Mouse (Mus musculus) testis, postnatal 14 days (tissue): ENCODE results near the gene Mrpl46.
A peak's percentile ranks its signal among the peaks of the same experiment; 100 is the strongest.

Experiments used
- DNase-seq: peaks from one replicate; pipeline ENCODE4 v3.0.0; 2021; ENCODE audit warnings: low spot score

Mrpl46 gene

DNA sequence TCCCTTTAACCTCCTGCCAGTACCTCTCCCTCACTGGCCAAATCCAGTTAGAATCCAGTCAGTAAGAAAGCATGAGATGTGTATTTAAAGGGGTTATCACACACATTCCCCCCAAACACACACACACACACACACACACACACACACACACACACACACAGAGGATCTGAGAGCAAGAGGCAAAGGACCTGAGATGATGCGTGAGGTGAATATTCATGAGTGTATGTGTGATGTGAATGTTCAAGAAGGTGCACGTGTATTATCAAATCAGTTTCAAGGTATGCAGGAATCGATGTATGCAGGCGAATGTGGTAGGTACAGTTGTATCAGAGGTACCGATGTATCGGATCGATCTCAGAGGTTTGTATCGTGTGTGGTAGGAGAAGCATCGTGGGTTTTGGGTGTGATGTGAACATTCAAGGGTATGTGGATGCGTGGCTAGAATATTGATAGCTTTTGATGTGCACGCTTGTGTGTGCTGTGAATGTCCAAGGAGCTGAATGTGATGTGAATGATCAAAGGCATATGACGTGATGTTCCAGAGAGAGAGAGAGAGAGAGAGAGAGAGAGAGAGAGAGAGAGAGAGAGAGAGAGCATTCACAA lies 15.3 kb downstream of the Mrpl46 start:
- DNase-seq: no peak

DNA sequence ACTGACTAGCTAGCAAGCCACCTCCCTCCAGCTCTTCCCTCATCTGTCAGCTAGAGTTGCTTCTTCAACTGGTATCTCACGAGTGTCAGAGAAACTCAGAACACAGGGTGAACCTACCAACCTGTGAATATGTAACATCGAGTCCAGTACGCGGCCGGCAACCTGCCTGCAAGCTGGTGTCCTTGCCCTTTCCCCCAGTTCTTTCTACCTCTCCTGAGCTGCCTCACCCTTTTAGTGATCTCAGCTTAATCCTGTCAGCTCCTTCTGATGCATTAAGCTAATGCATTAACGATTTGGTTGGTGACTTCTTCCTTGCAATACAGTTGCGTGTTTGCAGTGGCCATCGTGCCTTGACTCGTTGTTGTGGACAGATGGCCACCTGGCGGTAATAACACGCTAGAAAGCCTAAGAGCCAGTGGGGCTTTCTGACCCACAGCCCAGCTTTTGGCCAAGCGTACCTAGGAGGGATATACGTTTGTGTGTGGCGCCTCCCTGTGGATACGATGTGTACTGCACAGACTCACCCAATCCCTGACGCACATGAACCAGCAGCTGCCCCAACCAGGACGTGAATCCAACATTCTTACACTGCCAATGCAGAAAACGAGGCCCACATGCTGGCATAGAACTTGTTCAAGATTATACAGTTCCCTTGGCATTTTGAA lies 17.2 kb downstream of the Mrpl46 start:
- peak; percentile 70 for DNase-seq

DNA sequence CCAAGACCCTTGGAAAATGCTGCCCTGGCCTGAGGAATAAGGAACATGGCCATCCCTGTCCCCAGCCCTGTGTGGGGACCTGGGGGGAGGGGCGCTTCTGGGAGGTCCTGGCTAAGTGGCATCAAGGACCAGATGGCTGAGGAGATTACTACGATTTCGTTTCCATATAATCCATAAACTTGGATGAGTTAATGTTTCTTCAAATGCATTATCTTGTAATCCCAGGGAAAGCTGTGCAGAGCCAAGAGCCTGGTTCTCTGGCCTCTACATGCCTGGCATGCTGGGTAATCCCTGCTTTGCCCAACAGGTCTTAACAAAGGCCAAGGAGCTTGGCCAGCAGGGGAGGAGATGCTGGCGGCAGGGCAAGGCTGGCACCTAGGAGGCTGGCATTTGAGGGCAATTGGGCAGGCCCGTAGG lies 18.1 kb downstream of the Mrpl46 start:
- DNase-seq: no peak

DNA sequence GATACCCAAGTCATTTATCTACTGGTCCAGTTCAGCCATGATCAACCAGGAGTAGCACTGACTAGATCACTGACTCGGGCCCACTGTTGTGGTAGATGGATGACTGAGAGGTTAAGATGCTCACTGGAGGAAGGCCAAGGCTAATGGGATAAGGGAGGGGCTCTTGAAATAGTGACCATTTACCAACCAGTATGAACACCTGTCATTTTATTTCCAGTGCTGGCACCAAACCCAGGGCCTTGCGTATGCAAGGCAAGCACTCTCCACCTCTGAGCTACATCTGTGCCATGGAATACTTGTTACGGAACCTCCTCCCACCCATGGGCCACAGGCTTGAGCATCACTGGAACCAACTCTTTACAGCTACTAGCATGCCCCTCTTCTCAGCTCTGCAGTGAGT lies 19.5 kb downstream of the Mrpl46 start:
- no peak for DNase-seq

DNA sequence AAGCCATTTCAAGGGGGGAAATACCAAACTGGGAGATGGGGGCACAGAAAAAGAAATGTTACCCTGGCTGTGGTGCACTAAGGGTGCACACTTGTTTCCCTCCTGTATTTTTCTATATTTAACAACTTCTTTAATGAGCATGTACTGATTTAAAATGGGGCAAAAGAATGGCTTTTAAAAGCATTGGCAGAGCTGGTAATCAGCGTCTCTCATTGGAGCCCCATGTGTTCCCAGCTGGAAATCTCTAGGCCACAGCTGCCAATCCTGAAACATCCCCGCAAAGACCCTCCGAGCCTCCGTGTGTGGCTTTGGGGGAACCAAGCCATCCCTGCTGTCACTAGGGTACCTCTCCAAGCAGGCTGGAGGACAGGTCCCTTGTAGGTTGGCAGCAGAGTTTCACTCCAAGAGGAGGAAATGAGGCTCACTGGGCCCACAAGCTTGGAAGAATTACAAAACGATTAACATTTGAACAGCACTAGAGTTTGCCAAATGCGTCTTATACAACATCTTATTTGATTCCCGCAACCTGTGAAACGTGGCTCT lies 28.8 kb downstream of the Mrpl46 start:
- no peak for DNase-seq

DNA sequence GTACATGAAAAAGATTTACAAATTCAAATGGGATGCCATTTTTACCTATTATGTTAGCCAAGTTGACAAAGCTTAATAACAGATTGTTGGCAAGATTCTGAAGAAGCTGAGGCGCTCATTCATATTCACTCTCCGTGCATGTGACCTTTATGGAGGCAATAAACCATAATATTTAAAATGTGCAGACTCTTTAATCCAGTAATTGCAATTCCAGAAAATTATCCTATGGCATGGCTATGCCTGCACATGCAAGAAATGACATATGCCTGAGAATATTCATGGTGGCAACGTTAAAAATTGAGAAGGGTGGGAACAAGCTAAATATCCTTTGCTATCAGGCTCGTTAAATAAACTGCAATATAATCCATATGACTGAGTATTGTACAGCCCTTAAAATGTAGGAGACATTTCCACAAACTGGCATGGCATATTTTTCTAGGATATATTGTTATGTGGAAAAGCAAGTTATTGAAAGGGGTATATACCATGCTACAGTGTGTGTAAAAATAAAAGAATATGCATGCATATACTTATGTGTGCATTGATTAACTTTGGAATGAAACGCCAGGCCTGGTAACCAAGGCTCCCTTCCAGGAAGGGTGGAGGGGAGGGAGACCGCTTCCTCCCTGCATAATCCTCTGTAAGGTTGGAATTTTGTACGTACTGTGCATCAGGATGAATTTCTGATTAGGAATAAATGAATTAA lies 29.4 kb downstream of the Mrpl46 start:
- DNase-seq: no peak

DNA sequence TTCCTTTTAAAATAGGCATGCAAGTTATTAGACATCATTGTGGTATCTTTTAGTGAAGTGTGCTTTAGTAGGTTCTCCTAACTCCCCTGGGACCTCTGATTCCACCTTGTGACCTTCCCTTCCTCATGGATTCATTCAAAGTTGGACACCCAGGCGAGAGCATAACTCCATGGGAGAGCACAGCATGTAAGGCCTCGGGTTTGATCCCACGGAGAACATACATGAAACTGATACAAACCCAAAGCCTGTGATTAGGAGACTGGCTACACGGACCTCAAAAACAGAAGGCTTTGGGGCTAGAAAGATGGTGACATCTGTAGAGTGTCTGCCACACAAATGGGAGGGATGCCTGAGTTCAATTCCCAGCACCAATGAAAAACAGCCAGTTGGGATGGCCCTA lies 30.4 kb downstream of the Mrpl46 start:
- DNase-seq: no peak

DNA sequence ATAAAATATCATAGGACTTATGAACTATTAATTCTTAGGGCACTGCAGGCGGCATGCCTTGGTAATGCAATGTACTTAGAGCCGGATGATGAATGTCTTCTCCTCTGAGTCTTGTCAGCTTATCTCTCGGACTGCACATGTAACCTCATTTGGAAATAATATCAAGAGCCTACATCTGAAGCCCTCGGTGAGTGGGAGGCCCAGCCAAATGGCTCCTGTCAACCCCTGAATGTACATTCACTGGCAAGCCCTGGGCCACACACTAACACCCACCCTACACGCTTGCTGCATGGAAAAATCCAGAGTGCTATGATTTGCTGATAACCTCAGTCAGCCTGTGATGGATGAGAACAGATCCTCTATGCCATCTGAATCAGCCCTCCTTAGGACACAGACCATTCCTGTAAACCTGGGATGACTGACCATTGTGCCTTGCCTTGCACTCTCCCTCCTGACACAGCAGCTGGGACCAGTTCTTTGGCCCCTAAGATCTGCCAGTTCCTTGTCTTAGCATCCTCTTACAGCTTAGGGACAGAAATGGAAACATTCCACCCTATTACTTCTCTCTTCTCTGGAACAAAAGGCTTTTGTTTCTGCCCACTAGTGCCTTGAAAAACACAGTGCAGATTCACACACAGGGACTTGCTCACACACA lies 39.5 kb downstream of the Mrpl46 start:
- DNase-seq: no peak

DNA sequence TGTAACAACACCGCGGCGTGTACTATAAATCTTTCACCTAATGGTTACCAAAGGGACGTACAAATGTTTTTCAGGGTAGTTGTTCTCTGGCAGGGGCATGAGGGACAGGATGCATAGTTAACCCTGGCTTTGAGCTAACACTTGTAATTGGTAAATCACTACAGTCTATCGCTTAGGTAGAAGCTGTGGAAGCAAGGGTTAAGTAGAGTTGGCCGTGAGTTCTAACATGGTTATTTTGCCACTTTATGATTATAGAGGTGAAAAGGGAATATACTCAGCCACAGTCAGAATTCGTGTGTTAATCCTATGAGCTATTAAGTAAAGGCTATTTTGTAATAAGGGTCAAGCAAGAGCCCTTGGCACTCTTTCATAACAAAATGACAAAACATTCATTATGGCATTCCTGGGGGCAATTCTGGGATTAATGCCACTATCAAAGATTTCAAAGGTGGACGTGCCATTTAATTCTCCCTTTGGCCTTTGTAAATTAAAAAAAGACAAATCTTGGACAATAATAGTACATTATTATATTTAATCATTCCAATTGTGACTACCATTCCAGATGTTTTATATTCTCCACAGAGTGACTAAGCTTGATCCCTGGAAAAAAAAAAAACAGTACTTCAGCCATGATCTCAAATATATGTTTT lies 43.9 kb downstream of the Mrpl46 start:
- DNase-seq: no peak

DNA sequence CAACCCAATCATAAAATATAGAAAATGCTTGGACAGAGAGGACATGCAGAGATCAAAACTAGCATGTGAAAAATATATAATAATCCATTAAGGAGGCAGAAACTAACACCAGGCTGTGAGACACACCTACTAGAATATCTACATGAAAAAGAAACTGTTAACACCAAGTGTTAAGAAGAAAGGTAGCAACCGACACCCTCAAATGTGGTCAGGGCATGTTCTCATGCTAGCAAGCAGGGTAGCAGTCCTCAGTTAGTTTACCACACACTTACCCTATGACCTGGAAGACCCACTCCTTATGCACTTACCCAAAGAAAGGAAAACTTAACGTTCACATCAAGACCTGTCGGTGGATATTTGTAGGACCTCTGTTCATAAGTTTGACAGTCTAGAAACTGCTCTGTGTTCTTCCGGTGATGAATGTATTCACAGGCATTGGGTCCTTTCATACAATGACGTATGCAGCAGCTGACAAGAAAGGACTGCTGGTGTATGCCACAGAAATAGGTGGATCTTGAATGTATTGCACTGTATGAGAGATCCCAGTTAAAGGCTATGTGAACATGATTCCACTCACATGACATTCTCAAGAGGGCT lies 45.6 kb downstream of the Mrpl46 start, which contains the start of gene Ntrk3:
Gene Ntrk3 (minus strand): TSS at position 399 of the 597 bp plus-strand sequence.
- DNase-seq: no peak

DNA sequence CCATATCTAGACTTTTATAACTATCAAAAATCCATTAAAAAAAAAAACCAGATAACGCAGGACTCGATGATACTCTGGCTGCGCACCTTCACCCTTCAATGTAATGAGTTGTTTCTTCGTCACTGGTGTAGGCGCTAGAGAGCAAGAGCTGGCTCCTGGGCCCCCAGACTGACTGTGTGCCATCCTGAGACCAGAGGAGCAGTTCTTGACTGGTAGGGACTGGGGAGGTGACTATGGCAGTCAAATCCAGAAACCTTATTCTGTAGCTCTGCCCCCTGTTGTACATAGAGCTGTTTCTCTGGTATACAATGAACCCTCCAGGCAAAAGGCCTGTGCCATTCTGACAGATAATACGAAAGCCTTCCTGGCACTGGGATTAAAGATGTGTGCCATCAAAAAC lies 46.1 kb downstream of the Mrpl46 start:
- no peak for DNase-seq

DNA sequence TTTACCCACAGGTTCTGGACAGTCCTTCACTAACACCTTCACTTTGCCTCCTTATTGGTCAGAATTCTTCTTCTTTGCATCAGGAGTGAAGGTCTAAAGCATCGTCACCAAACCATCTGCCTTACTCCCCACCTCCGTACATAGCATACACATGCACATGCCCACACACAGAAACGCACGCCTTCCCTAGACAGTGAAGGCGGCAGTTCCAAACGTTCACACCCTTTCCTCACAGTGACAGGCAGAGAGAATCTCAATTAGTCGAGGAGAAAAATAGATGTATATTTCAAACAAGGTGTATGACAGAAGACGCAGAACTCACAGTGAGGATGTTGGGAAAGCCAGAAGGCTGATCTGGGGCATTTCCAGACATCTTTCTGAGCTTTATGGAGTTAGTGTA lies 51.9 kb downstream of the Mrpl46 start:
- no peak for DNase-seq
